Mouse (Mus musculus): ENCODE measurements at regions not wholly inside any gene's neighbourhood (a gene's known extent, or its start where the extent isn't known, plus 50 kb on each side); places are given as distances from the start of the nearest gene placed in this dataset.

GRCm38 (mm10) chr13:83730155-83730712, 226.4 kb downstream of the Mef2c start:
- no peak for TF ChIP-seq MAFK (IDR thresholded peaks at IDR 0.05; ENCODE audit: insufficient read depth, low read depth, low read length)
- TF ChIP-seq ZC3H11A (IDR thresholded peaks at IDR 0.05; ENCODE audit: borderline replicate concordance, low read depth, low read length): no peak
